Mouse (Mus musculus) left cerebral cortex, adult 18-20 months (tissue): ENCODE results near the gene Taar8c. TPM values are rescaled to one million over a fixed set of nuclear protein-coding genes. Genes with fewer than 3 reads are reported as not detected.
"Not testable (repeated sequence)": the region's sequence is repeated elsewhere in the genome, so short reads cannot be mapped to it uniquely, and the experiment has no call there.

Source experiments
- DNase-seq, 2 experiments: peaks; one replicate each; pipeline ENCODE4 v3.0.0; 2021 to 2022; ENCODE audit warnings: low spot score in 2 of 2, mixed read lengths in 1 of 2
- long read RNA-seq, 2 experiments: library from polyadenylated mRNA; stranded (forward); transcript quantifications; one replicate each; pipeline ENCODE4 v2.0.0; 2021
- total RNA-seq, 2 experiments: library from RNA; stranded (reverse); gene quantifications; 2 replicates each; pipeline ENCODE4 v1.2.3; 2021

The Taar8c gene
- not detected for total RNA-seq
- long read RNA-seq, experiment 1 = 0 reads
- long read RNA-seq, experiment 2 = 0 reads

DNA sequence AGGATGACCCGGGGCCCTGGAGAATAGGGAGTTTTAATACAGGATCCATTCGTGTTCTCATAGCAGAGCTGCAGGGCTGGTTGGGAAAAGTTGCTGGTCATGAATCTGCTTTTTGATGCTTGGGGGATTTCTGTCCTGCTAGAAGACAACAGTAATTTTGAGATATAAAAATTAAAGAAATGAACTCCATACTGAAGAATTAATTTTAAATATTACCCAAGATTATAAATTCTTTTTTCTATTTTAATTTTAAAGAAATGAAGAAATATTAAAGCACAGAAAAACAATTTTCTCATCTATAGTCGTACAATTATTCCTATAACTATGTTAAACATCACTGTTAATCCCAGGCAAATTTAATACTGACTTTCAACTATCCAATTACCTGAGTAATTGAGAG lies at the start of gene Taar8c:
Gene Taar8c, minus strand, starts transcription at position 101 of the 400 bp plus-strand sequence.
- not testable (repeated sequence) for DNase-seq

DNA sequence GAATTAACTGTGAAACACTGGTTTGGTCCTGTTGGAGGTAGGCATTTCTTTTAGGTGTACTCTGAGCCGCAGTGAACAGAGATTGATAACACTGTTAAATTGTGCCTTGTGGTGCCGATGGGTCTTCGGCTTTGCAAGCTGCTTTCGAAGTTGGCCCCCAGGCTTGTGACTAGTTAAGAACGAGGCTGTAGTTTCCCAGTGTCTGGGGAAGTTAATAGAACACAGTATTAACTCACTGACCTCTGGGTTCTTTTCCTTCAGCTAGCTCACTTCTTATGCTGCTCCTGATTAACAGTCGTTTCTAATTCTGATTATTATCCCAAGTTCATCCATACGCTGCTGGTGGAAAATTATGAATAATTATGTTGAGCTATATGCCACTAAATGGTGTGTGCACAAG lies 48.4 kb upstream of the Taar8c start:
- no peak for DNase-seq

DNA sequence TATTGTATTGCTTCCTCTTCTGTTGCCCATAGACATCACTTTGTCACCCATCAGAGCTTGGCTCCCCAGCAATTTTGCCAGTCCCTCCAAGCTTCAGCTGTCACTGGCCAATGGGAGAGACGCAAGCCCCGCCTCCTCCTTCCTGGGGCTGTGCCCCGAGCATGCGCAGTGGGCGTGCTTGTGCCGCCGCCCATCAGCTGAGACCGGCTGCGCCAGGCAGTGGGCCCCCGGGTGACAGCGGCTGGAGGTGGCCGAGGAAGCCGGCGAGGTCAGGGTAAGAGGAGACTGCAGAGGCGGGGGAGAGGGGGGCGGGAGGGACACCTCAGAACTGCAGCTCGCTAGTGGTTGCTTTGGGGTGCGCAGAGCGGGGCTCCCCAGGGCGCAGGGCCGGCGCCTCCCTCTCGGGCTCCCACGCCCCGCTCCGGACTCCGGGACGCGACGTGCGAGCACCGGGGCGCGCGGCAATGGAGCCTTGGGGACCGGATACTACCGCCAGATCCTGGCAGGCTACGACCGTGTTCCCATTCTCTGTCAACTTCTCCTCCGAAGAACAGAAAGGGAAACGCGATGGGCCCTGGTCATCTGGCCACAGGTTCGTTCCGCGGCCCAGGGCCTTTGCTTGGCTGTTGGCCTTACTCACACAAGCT lies 47.5 kb upstream of the Taar8c start, which contains the start of gene Stx7:
Gene Stx7, plus strand, starts transcription at position 168 of the 647 bp plus-strand sequence.
- DNase-seq = peak; percentile 90 to 94

DNA sequence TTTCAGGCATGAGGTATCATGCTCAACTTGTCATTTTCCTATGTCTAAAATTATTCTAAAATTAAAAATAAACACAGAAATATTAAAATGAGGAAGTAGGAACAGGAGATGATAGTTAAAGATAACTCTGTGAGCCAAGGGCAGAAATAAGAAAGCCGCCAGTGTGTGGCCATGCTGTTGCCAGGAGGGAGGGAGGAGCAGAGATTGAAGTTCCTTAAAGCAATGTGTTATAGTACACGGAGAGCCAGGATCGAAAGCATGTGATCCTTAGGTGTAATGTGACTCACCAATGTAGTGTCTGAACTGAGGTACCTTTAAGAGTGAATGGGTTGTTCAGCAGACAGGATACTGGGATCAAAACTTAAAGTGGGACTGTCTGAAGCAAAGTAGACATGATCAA lies 41.0 kb upstream of the Taar8c start:
- DNase-seq = no peak

DNA sequence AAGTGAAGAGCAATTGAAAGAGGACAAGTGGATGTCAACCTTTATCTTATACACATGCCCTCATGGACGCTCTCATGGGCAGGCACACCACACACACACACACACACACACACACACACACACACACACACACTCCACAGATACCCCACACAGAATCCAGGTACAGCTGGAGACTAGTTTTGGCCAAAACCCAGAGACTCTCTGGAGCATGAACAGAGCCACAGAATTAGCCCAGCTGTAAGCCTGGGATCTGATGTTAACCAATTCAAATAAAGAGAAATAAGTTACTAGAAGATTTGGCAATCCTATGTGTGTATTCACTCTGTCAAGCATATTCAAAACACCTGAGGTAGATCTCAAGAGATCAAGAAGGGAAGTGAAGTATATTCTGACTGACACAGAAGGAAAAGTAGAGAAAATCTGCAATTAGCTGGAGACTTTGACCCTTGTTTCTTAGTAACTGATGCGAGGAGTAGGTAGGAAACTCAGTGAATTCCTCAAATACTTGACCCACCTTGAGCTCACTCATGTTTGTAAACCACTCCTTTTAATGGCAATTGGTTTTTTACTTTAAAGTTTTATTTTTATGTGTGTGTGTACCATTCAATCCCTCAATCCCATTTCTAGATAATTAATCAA lies 37.0 kb upstream of the Taar8c start:
- DNase-seq = no peak

DNA sequence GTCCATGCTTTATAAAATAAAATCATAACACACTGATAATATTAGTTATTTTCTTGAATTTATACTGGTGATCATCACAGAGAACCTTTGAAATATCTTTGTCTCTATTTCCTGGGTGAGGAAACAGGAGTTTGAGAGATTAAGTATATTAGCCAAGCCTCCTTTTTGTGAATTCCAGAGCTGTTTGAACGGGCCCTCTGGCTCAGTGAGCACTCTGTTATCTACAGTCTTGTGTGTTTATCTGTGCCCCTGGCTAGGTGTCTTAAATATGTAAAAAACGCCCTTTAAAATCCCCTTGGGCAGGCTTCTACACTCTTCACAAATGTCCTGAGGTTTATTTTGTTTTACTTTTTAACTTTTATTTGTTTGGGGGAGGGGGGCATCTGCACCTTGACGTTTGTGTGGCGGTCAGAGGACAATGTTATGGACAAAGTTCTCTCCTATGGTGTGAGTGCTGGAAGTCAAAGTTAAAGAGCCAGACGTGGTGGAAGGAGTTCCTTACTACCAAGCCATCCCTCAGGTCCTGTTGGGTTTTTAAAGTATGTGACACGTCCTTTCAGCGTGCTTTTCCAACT lies 32.4 kb upstream of the Taar8c start:
- DNase-seq = no peak

DNA sequence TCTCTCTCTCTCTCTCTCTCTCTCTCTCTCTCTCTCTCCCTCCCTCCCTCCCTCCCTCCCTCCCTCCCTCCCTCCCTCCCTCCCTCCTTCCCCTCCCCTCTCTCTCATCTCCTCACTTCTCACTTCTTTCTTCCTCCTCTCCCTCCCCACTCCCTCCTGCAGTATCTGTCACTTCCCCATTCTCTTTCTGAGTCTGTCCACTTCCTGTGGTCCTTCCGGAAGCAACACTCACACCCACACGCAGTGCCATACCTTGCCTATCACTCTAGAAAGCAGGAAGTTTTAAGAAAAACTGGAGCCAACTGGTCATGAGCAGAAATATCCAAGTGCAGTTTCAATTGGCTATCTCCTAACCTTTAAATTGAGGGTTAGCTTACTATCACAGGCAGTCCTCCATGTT lies 31.4 kb upstream of the Taar8c start:
- no peak for DNase-seq

DNA sequence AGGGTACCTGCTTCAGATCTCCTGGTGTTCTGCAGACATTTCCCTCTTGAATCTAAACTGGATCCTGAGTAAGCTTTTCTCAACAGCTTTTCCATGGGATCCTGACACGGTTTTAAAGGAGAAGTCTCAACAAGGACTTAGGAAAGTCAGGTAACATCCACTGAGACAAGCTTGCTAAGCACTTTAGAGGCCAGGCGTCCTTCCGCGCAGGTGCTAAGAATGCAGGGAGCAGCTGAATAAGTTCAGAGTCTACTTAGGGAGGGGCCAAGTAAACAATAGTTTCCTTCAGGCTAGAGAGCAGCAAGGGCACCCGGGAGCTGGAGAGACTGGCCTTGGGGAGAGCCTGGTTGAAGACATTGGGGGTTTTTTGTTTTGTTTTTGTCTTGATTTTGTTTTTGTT lies 30.6 kb upstream of the Taar8c start:
- no peak for DNase-seq

DNA sequence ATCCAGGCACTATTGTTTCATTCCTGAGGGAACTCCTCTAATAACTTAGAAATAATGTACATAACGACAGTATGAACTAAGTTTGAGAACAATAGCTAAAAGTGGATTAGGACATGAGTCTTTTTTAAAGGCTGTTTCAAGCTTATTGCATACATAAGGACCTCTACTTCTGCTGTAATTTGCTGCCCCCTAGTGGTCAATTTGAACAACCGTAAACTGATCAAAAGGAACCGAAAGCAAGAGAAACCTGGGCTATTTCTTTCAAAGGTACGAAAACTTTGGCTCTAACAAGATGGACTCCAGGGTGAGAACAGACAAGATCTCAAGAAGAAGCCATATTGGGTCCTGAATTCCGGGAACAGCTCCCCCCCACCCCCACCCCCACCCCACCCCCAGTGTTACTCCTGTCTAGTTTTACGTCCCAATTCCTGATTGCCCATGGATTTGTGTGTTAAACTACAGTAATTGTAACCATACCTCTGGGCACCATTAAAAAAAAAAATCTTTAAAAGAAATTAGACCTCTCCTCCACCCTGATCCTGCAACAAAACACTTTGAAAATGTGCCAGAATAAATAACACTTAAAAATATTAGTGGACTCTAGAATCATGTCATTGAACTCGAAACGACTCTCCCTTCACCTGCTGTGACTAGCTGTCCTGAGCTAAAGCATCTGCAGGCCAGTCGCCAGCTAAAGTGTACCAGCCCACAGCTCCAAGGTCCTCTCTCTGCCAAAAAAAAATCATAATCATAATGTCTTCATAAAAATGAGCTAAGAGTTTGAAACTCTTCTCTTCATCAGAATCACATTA lies 29.9 kb upstream of the Taar8c start:
- DNase-seq = peak; percentile 46 to 60

DNA sequence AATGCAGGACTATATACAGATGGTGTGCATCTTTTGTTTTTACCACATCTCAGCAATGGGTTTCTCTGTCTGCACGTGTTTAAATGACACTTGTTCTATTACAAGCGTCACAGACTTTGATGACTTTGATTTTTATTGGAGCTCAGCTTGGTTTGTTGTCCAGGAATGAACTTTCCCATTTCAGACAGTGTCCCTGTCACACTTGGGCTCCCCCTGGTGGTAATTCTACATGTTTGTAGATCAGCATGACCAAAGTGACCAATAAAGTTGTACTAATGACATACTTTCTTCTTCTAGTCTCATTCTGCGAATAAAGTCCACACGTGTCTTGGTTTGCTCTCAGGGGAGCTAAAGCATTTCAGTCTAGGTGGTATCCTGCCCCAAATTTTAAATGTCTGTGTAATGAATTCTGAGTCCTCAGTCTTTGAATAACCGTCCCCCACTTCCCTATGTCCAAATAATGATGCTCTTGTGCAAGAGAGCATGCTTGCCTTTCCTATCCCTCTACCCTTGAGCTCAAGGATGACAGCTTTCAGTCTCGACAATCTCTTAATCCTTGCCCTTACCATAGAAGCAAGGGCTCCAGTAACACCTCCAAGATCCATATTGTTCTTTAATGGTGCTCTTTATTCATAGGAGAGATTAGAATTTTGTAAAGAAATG lies 9.5 kb upstream of the Taar8c start:
- peak; percentile 38 to 60 for DNase-seq

DNA sequence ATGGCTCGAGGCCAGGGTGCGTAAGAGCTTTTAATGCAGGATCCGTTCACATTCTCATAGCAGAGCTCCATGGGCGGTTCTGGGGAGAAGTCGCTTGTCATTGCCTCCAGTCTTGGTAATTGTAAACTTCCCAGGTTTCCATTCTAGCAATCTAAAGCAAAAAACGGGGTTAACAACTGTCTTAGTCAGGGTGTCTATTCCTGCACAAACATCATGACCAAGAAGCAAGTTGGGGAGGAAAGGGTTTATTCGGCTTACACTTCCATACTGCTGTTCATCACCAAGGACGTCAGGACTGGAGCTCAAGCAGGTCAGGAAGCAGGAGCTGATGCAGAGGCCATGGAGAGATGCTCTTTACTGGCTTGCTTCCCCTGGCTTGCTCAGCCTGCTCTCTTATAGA lies 7.7 kb upstream of the Taar8c start, which contains the start of gene Taar9:
Gene Taar9, minus strand, starts transcription at position 101 of the 400 bp plus-strand sequence.
- DNase-seq = not testable (repeated sequence)

DNA sequence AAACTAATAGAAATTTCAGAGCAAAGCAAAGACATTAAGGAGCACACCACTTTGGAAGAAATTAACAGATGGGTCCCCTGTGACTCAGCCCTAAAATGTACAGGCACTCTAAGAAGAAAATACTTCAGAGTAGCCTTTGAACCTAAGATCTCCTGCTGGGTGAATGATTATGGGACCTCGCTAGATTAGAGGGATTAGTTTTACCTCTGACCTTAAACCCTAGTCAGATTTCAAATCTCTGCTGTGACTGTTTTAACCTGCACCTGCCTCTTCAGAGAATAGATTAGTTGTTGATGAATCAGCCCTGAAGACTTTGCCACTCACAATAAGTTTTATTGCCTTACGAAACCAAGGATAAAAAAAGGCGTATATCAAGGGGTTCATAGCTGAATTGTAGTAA lies 6.5 kb upstream of the Taar8c start:
- DNase-seq = no peak

DNA sequence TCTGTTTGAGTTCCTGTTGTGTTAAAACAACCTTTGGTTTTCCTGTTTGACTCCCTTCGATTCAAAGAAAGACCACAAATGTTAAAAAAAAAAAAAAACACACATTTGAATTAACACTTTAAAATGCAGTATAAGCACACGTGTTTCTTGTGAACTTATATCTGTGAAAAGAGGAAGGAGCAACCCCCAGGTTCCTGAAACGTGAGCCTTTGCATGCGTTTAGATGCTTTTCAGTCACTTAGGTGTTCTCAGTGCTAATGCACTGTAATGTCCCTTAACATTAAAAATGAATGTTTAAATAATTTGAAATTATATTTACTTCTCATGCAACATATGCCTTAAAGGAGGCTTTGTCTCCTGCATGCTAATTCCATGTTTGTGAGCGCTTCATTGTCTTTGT lies 6.0 kb upstream of the Taar8c start:
- DNase-seq = no peak

DNA sequence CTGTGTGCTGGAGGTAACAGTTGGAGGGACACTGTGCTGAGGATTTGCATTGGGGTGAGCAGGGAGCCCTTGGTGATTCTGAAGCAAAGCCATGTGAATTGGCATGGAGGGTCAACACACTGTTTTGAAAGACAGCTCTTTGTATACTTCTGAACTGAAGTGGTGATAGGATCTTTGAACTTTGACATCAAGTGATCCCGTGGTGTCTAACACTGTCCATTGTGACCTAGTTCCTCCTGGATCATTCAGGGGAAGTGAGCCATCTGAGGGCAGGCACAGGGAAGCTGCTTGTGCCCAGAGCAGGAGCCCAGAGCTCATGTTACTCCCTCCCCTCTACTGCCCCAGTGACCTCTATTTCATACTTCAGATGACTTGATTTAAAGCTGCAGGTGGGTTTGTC lies 1.6 kb upstream of the Taar8c start:
- DNase-seq = not testable (repeated sequence)

DNA sequence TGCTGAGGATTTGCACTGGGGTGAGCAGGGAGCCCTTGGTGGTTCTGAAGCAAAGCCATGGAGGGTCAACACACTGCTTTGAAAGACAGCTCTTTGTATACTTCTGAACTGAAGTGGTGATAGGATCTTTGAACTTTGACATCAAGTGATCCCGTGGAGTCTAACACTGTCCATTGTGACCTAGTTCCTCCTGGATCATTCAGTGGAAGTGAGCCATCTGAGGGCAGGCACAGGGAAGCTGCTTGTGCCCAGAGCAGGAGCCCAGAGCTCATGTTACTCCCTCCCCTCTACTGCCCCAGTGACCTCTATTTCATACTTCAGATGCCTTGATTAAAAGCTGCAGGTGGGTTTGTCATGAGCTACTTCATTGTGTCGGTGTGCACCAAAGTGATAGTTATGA lies 4.7 kb downstream of the Taar8c start:
- DNase-seq = not testable (repeated sequence)

DNA sequence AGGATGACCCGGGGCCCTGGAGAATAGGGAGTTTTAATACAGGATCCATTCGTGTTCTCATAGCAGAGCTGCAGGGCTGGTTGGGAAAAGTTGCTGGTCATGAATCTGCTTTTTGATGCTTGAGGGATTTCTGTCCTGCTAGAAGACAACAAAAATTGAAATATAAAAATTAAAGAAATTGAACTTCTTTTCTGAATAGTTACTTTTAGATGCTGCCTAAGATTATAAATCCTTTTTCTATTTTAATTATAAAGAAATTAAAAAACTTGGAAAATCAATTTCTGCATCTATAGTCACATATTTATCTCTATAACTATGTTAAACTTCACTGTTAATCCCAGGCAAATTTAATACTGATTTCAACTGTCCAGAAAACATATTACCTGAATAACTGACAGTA lies 9.5 kb downstream of the Taar8c start, which contains the start of gene Taar8b:
Gene Taar8b, minus strand, starts transcription at position 101 of the 400 bp plus-strand sequence.
- no peak for DNase-seq

DNA sequence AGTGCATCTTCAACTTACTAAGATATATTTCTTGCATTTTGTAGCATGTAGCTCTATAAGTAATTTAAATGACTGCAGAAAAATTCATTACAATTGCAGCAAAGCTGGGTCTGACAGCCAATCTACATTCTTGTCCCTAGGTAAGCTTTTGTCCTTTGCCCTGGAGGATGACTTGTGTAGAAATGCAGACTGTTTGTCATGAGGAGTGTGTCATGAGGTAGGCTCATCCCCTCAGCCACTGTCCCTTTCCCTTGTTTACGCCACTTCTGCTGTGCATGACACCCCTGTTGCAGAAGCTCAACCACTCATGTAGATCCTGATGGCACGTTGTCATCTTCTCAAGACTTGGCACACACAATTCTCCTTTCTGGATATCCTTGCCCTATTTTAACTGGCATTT lies 14.5 kb downstream of the Taar8c start:
- no peak for DNase-seq

DNA sequence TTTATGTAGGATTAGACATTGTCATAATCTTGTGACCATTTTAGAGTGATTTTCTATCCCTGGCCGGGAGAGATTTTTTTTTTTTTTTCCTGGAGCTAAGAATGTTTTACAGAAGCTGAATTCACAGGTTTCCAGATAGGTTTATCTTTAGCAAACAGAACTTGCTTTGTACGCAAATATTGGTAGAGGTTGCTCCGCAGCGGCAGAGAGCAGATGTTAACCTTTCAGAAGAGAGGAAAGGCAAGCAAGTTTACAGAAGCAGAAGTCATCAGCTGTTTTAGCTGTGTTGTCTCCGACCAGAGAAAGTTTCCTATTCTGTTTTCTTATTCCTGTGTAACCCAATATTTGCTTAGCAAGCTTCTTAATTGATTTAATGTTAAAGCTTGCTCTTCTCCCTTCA lies 15.2 kb downstream of the Taar8c start:
- DNase-seq = no peak

DNA sequence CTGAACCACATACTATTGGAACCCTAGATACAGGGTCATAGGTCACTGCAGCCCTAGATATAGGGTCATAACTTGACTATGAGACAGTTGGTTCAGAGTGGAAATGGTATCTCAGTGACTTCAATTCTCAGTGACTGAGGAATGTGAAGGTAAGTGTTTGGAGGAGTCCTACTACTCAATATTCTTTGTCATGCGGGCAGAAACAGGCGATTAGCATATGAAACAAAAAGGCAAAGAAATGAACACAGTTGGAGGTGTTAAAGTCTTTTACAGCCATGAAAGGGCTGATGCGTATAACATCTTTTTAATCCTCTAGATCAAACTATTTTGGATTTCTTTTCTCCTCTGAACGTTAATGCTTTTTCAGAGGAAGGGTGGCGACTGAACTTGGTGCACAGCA lies 15.8 kb downstream of the Taar8c start:
- no peak for DNase-seq

DNA sequence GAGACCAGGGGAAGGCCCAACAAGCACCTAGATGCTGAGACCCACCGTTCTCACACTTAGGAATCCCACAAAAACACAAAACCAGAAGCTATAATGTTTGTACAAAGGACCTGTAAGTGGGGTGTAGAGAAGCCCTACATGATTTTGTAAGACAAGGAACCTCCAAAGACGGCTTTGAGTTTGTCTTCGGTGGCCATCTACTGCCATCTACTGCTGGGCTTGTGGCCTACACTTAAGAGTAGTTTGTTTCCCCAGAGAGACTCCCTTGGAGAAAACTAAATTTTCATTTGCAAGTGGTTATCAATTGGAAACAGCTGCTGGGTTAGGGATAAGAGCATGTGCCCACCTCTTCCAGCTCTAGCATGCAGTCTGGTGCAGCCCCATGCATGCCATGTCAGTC lies 21.5 kb downstream of the Taar8c start:
- peak; percentile 38 to 39 for DNase-seq

DNA sequence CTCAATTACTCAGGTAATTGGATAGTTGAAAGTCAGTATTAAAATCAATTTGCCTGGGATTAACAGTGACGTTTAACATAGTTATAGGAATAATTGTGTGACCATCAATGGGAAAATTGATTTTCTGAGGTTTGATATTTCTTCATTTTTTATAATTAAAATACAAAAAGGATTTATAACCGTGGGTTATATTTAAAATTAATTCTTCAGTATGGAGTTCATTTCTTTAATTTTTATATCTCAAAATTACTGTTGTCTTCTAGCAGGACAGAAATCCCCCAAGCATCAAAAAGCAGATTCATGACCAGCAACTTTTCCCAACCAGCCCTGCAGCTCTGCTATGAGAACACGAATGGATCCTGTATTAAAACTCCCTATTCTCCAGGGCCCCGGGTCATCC lies 25.5 kb downstream of the Taar8c start, which contains the start of gene Taar8a:
Gene Taar8a, plus strand, starts transcription at position 301 of the 400 bp plus-strand sequence.
- not testable (repeated sequence) for DNase-seq
